Mouse (Mus musculus) heart, postnatal 0 days (tissue): ENCODE data around the gene Zbtb16. TPM values are rescaled to one million over a fixed set of nuclear protein-coding genes. Genes with fewer than 3 reads are reported as not detected.
A peak's percentile ranks its signal among the peaks of the same experiment; 100 is the strongest.

Experiments
- ATAC-seq: fragments of 200-750 bp; cut with Nextera tagmentation; 2 replicates; pipeline ENCODE4 v1.8.0; 2017; ENCODE audit warnings: low read depth, moderate number of reproducible peaks, moderate library complexity; ENCODE audit not compliant: insufficient read depth
- DNase-seq: peaks from one replicate; pipeline ENCODE4 v3.0.0-alpha.2; 2016; ENCODE audit warnings: low spot score
- H3K27ac ChIP-seq: fragments of 300-500 bp; sonication (generic); 2 replicates; pipeline ENCODE4 v1.5.1; 2014; ENCODE audit warnings: low read depth, mild to moderate bottlenecking
- H3K27me3 ChIP-seq: fragments of 300-500 bp; sonication (generic); 2 replicates; pipeline ENCODE4 v1.6.1; 2014; ENCODE audit warnings: low read length, mixed read lengths; ENCODE audit not compliant: control insufficient read depth, insufficient read depth
- H3K36me3 ChIP-seq: fragments of 300-500 bp; sonication (generic); replicated peaks from 2 replicates; pipeline ENCODE4 v1.6.1; 2014; ENCODE audit warnings: low read length, mixed read lengths; ENCODE audit not compliant: control insufficient read depth, insufficient read depth
- H3K4me1 ChIP-seq: fragments of 300-500 bp; sonication (generic); 2 replicates; pipeline ENCODE4 v1.6.1; 2014; ENCODE audit warnings: antibody characterized with exemption; ENCODE audit not compliant: control insufficient read depth, insufficient read depth
- H3K4me2 ChIP-seq: fragments of 300-500 bp; sonication (generic); 2 replicates; pipeline ENCODE4 v1.6.1; 2014; ENCODE audit warnings: low read depth, mild to moderate bottlenecking, low read length, moderate library complexity
- H3K4me3 ChIP-seq: fragments of 300-500 bp; sonication (generic); 2 replicates; pipeline ENCODE4 v1.5.1; 2014; ENCODE audit warnings: low read depth, low read length
- H3K9ac ChIP-seq: fragments of 300-500 bp; sonication (generic); replicated peaks from 2 replicates; pipeline ENCODE4 v1.6.1; 2014; ENCODE audit warnings: low read depth, low read length, mixed read lengths
- H3K9me3 ChIP-seq: fragments of 300-500 bp; sonication (generic); replicated peaks from 2 replicates; pipeline ENCODE4 v1.6.1; 2016; ENCODE audit warnings: low read length; ENCODE audit not compliant: control insufficient read depth
- CTCF ChIP-seq: IDR thresholded peaks from 2 replicates; pipeline ENCODE4 v1.5.1; 2016; ENCODE audit warnings: antibody characterized with exemption, control low read depth, low read depth
- EP300 ChIP-seq: IDR thresholded peaks from 2 replicates; pipeline ENCODE4 v1.6.1; 2016; ENCODE audit warnings: antibody characterized with exemption, low read depth
- WGBS: fragments of 180-500 bp; shearing (Covaris S2); extraction: QIAGEN DNeasy Blood & Tissue Kit; methylation state at CpG from one replicate; pipeline ENCODE4 v1.1.7; 2014; 5-methylcytosine and 5-hydroxymethylcytosine counted together
- polyA plus RNA-seq: library from polyadenylated mRNA; unstranded; fragments of >200 nt; fragmentation: Nextera tagmentation; extraction: Ambion mirVana; gene quantifications from 2 replicates; pipeline ENCODE4 v1.2.1, GENCODE M21; 2015
- total RNA-seq: library from RNA; depleted of rRNA; stranded (reverse); fragments of >200 nt; gene quantifications from 2 replicates; pipeline ENCODE4 v1.2.3, GENCODE M21; 2014; ENCODE audit warnings: low replicate concordance

Zbtb16 gene
- total and polyA plus RNA-seq, 2 experiments from 2014 or later = 5.0 to 54.7 TPM

- Histone ChIP-seq H3K9me3 (no peaks in the 10 kb centered on the region), H3K36me3 (no peaks in the 10 kb centered on the region; the same call in 1 of the 2 replicates), H3K4me3 (no peak overlapping the region), H3K4me2 (no peak overlapping the region), H3K27ac (0 out of 2 replicates have a peak overlapping the region, but pooled peaks have one; percentile 8), H3K27me3 (no peaks in the 10 kb centered on the region), H3K4me1 (peaks cover 31% of the 10 kb centered on the region), H3K9ac (no peak overlapping the region)
- TF ChIP-seq CTCF (no peak), EP300 (no peak)
- DNase-seq = peak; percentile 35
- peak; percentile 22; the same call in 1 of the 2 replicates for ATAC-seq
- 60% methylated on average over 6 of the region's 6 CpGs for WGBS
Observed at GRCm38 (mm10) chr9:48786814-48787213, 49.2 kb downstream of the Zbtb16 start.

GRCm38 (mm10) chr9:48784937-48785336, 51.1 kb downstream of the Zbtb16 start:
- no peak for DNase-seq
- H3K36me3 ChIP-seq = no peaks in the 10 kb centered on the region; the same call in 1 of the 2 replicates
- H3K4me1 ChIP-seq = peaks cover 31% of the 10 kb centered on the region
- H3K9ac ChIP-seq = no peak overlapping the region
- no peak overlapping the region for H3K4me2 ChIP-seq
- no peaks in the 10 kb centered on the region for H3K27me3 ChIP-seq
- H3K9me3 ChIP-seq = no peaks in the 10 kb centered on the region
- TF ChIP-seq EP300 (no peak), CTCF (no peak)
- H3K4me3 ChIP-seq = no peak overlapping the region
- WGBS = 63% methylated on average over 6 of the region's 6 CpGs
- no peak overlapping the region for H3K27ac ChIP-seq
- no peak for ATAC-seq

GRCm38 (mm10) chr9:48783292-48783691, 52.7 kb downstream of the Zbtb16 start:
- 39% methylated on average over 4 of the region's 4 CpGs for whole genome bisulfite sequencing

GRCm38 (mm10) chr9:48782284-48783060, 53.5 kb downstream of the Zbtb16 start:
- ATAC-seq = peak; percentile 40; the same call in 1 of the 2 replicates
- H3K4me2 ChIP-seq = no peak overlapping the region

More at GRCm38 (mm10) chr9:48783292-48783691, 52.7 kb downstream of the Zbtb16 start:
- Histone ChIP-seq H3K36me3 (no peaks in the 10 kb centered on the region; the same call in 1 of the 2 replicates), H3K4me3 (no peak overlapping the region), H3K27ac (peak overlapping the region; percentile 79), H3K4me1 (peaks cover 30% of the 10 kb centered on the region), H3K9me3 (no peaks in the 10 kb centered on the region), H3K27me3 (no peaks in the 10 kb centered on the region), H3K9ac (no peak overlapping the region), H3K4me2 (no peak overlapping the region)
- ATAC-seq = peak; percentile 78
- TF ChIP-seq EP300 (0 out of 2 replicates have a peak, but pooled peaks have one; percentile 30), CTCF (no peak)
- peak; percentile 63 for DNase-seq

GRCm38 (mm10) chr9:48776268-48776667, 59.8 kb downstream of the Zbtb16 start:
- TF ChIP-seq EP300 (no peak), CTCF (no peak)
- H3K9me3 ChIP-seq = no peaks in the 10 kb centered on the region
- H3K36me3 ChIP-seq = no peaks in the 10 kb centered on the region
- DNase-seq = no peak
- no peak for ATAC-seq
- no peak overlapping the region for H3K27ac ChIP-seq
- no peak overlapping the region for H3K4me2 ChIP-seq
- H3K4me1 ChIP-seq = peaks cover 3% of the 10 kb centered on the region; the same call in 1 of the 2 replicates
- H3K9ac ChIP-seq = no peak overlapping the region
- H3K27me3 ChIP-seq = no peaks in the 10 kb centered on the region
- no peak overlapping the region for H3K4me3 ChIP-seq
- WGBS = 87% methylated on average over 7 of the region's 7 CpGs

More at GRCm38 (mm10) chr9:48782284-48783060, 53.5 kb downstream of the Zbtb16 start:
- Histone ChIP-seq H3K9ac (no peak overlapping the region), H3K4me3 (no peak overlapping the region), H3K4me1 (peaks cover 25% of the 10 kb centered on the region), H3K9me3 (no peaks in the 10 kb centered on the region), H3K27ac (peak overlapping the region; percentile 79), H3K27me3 (no peaks in the 10 kb centered on the region), H3K36me3 (no peaks in the 10 kb centered on the region; the same call in 1 of the 2 replicates)
- DNase-seq = no peak
- TF ChIP-seq EP300 (no peak), CTCF (no peak)
- WGBS = 27% methylated on average over 15 of the region's 15 CpGs

- Histone ChIP-seq H3K4me1 (peaks cover 3% of the 10 kb centered on the region; the same call in 1 of the 2 replicates), H3K36me3 (no peaks in the 10 kb centered on the region), H3K27ac (no peak overlapping the region), H3K27me3 (no peaks in the 10 kb centered on the region), H3K9me3 (no peaks in the 10 kb centered on the region), H3K4me2 (no peak overlapping the region), H3K9ac (no peak overlapping the region), H3K4me3 (no peak overlapping the region)
- WGBS = 53% methylated on average over 2 of the region's 2 CpGs
- no peak for DNase-seq
- TF ChIP-seq CTCF = no peak
- no peak for ATAC-seq
Observed at GRCm38 (mm10) chr9:48775561-48775960, 60.5 kb downstream of the Zbtb16 start.
